Mouse (Mus musculus): ENCODE measurements around the gene Spdye4c. TPM values are rescaled to one million over a fixed set of nuclear protein-coding genes. Genes with fewer than 3 reads are reported as not detected.

Gene Spdye4c
- not detected for total RNA-seq (2021)

DNA sequence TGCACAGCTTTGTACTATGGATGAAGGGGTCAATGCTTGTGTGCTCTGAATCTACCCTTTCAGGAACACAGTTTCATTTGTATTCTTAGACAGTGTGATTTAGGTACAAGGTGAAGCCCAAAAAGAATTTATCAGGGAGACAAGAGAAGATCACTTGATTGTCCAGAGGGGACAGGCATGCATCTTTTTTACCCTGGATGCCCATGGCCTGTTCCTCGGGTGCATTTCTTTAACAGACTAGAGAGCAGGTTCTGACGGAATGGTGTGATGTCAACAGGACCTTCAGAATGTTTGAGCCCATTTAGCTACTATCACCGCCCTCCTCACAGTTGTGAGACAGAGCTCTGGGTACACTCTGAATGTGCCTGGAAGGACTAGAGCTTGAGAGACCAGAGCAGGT is at the start of gene Spdye4c:
Gene Spdye4c (plus strand): TSS at position 301 of the 400 bp plus-strand sequence.
- DNase-seq = no peak
- intact Hi-C loops (cut with DNase I) = no loop called here

- intact Hi-C loops (cut with DNase I) = no loop called here
- DNase-seq = no peak
Measured at GRCm38 (mm10) chr2:128543495-128543894, 47.5 kb upstream of the Spdye4c start.

- intact Hi-C loops (cut with DNase I) = no loop called here
- DNase-seq = peak; percentile 21
Measured at GRCm38 (mm10) chr2:128544421-128545137, 46.4 kb upstream of the Spdye4c start.

- intact Hi-C loops (cut with DNase I) = no loop called here
- DNase-seq = no peak
Measured at GRCm38 (mm10) chr2:128545447-128545846, 45.6 kb upstream of the Spdye4c start.

GRCm38 (mm10) chr2:128547079-128547478 is 43.9 kb upstream of the Spdye4c start:
- DNase-seq = no peak
- intact Hi-C loops (cut with DNase I) = no loop called here

DNA sequence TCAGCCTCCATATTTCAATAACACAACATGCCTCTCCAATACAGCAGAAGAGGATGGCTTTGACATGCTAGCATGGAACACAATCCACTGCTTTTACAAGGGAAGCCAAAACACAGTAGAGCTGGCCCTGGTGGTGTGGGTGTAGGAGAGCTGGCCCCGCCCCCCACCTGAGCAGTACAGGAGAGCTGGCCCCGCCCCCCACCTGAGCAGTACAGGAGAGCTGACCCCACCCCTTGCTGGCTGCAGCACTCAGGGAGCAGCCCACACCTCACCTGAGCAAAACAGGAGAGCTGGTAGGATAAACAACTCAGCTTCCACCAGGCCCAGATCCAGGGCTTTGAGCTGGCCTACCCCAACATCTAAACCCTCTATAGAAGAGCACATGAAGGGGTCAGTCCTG is 42.7 kb upstream of the Spdye4c start:
- intact Hi-C loops (cut with DNase I) = no loop called here
- no peak for DNase-seq

DNA sequence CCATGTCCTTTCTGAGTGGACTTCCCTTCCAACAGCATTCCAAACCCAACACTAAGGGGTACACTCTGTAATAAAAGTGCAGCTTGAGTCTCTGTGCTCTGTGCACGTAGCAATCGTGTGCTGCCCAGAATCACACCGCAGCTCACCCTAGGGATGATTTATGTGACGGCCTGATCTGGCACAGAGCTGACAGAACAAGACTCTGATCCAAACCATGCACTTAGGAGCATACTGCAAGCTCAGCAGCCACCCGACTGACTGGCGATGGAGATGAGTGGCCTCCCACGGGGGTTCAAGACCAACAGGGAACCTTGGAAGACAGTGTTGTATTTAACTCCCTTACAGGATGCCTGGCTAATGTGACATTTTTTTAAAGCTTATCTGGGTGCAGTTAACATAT is 41.4 kb upstream of the Spdye4c start:
- intact Hi-C loops (cut with DNase I) = no loop called here
- DNase-seq = no peak

DNA sequence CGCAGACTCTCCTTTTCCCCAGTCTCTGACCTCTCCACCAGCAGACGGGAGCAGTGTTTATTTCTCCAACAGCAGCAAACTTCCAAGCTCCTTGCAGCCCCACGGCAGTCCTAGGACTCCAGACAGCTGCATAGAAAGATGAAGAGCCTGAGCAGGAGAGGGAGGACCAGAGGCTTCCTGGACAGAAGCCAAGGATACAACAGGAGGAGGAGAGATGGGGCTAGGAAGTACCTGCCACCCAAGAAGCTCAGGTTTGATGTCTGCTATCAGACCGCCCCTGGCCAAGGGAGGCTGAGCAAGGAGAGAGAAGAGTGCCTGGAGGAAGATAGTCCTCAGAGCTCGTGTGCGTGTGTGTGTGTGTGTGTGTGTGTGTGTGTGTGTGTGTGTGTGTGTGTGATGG is 41.0 kb upstream of the Spdye4c start:
- intact Hi-C loops (cut with DNase I) = no loop called here
- no peak for DNase-seq

DNA sequence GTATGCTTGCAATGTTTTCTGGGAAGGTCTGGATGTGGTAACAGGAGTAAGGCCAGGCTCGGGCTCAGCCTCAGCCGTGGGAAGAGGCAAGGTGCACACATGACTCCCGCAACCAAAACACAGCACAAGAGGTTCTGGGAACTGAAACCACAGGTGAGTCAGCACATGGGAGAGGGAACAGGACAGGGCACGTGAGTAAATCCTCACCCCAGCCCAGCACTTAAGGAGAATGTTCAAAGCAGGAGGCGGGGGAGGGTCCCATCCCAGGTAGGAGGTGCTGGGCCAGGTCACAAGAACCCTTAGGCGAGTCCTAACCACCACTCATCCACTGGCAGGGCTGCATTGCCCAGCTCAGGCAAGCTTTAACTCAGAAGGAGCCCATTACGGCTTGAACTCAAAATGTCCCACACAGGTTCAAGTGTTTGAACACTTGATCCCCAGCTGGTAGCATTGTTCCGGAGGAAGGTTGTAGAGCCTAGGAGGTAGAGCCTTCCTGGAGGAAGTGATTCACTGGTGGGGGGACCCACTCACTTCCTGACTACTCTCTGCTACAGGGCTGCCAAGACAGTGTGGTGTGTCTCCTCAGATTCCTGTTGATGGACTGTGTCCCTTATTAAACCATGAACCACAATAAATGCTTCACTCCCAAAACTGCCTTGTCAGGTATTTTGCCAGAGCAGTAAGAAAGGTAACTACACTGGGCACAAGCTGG is 38.8 kb upstream of the Spdye4c start:
- intact Hi-C loops (cut with DNase I) = no loop called here

DNA sequence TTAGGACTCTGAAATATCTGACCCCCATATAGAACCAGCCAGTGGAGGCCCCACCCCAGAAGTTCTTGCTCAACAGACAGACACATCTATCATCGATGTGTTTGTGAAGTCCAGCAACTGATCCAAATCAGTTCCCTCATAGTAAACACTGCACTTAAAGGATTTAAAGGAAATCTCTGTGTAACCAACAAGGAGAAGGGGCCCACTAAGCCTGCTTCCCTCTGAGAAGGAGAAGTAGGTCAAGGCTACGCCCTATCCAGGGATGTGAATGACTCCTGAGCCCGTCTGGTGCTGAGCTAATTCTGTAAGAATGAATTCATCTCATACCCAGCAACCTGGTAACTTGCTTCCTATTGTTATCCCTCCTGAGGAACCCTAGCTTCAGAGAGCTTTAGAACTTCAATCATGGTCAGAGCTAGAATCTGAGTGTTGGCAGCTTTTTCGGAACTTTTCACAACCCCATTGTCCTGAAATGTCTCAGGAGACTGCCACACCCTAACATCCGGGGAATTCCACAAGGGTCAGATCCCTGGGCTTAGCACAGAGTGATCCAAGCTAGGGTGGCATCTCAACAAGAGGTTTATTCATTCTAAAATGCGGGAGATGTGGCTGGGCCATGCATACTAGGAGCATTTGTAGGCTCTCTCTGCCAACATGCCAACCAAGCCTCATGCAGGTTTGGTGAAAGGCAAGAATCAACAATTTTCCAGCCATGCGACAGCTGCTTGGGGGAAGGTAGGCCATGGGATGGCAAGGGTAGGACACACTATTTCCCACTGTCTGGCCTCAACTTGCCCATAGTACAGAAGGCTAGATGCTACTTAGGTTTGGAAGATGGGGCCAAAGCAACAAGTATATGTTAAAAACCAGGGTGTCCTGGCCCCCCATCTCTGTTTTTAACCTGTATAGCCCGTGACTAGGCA is 38.0 kb upstream of the Spdye4c start:
- DNase-seq = no peak
- intact Hi-C loops (cut with DNase I) = no loop called here

More for the DNA sequence above, 38.8 kb upstream of the Spdye4c start:
- no peak for DNase-seq

- intact Hi-C loops (cut with DNase I) = no loop called here
Measured at GRCm38 (mm10) chr2:128555082-128555481, 35.9 kb upstream of the Spdye4c start.

DNA sequence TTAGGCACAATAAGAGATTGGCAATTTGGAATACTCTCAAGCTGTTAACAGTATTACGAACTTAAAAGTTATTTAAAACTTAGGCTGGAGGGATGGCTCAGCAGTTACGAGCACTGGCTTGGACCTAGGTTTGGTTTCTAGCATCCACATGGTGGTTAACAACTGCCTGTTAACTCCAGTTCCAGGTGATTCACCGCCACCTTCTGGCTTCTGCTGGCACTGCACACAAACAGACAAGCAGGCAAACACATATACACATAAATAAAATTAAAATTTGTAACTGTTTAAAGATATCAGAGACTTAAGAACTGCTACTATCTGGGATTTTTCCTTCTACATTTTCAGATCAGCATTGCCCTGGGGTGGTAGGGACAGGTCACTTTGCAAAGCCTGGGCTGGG is 26.8 kb upstream of the Spdye4c start:
- intact Hi-C loops (cut with DNase I) = loop anchor here (10.0 kb wide), 1 partner anchor 149 kb away; no protein-coding TSS in a partner anchor
- no peak for DNase-seq

More at GRCm38 (mm10) chr2:128555082-128555481, 35.9 kb upstream of the Spdye4c start:
- DNase-seq = no peak

GRCm38 (mm10) chr2:128565904-128566303 is 25.1 kb upstream of the Spdye4c start:
- intact Hi-C loops (cut with DNase I) = loop anchor here (10.0 kb wide), 1 partner anchor 151 kb away; no protein-coding TSS in a partner anchor
- no peak for DNase-seq

GRCm38 (mm10) chr2:128566304-128567147 is 24.5 kb upstream of the Spdye4c start:
- peak; percentile 16 for DNase-seq

DNA sequence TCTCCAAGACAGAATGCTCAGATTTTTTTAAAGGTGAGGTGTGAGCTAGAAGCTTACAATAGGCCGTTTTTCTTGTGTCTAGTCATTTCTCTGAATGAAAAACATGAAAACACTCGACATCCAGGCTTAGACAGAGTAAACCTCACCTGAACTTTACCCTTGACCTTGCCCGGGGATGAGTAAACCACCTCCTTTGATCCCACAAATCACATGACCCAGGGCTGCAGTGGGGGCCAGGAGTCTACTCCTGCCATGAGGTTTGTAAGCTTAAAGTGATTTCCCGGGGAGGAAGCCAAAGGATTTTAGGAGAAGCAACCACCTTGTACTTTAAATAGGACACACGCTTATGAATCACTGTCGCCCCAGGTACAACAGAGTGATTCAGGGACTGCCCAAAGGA is 23.0 kb upstream of the Spdye4c start:
- no peak for DNase-seq
- intact Hi-C loops (cut with DNase I) = loop anchor here (10.0 kb wide), 1 partner anchor 153 kb away; no protein-coding TSS in a partner anchor

More at GRCm38 (mm10) chr2:128566304-128567147, 24.5 kb upstream of the Spdye4c start:
- intact Hi-C loops (cut with DNase I) = loop anchor here (10.0 kb wide), 1 partner anchor 152 kb away; no protein-coding TSS in a partner anchor

- no peak for DNase-seq
- intact Hi-C loops (cut with DNase I) = loop anchor here (10.0 kb wide), 1 partner anchor 154 kb away; no protein-coding TSS in a partner anchor
Measured at GRCm38 (mm10) chr2:128568490-128568889, 22.5 kb upstream of the Spdye4c start.

GRCm38 (mm10) chr2:128571001-128571400 is 20.0 kb upstream of the Spdye4c start:
- no peak for DNase-seq
- intact Hi-C loops (cut with DNase I) = loop anchor here (5.0 kb wide), 1 partner anchor 684 kb away; no protein-coding TSS in a partner anchor

- intact Hi-C loops (cut with DNase I) = loop anchor here (2.0 to 5.0 kb wide), 2 partner anchors 450 to 686 kb away; no protein-coding TSS in a partner anchor
- peak; percentile 84 for DNase-seq
Measured at GRCm38 (mm10) chr2:128572726-128573624, 18.0 kb upstream of the Spdye4c start.

DNA sequence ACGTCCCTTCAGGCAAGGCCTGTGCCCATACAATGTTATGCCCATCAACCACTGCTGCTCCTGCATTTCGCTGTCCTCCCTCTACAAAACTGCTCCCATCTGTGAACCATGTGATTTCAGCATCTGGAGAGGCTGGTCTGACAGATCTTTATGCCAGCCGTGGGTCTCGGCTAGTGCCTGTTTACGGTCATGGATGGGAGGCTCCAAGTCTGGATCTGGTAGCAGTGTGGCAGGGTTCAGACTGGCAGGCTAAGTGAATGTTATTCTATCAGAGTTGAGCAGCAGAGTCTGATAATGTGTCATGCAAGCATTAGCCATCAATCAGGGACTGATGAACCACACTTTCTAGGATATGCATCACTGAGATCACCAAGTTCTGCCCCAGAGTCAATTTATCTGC is 8.1 kb upstream of the Spdye4c start:
- no peak for DNase-seq
- intact Hi-C loops (cut with DNase I) = no loop called here
